Mouse (Mus musculus): ENCODE measurements around the gene Lhb. TPM values are rescaled to one million over a fixed set of nuclear protein-coding genes. Genes with fewer than 3 reads are reported as not detected.
A peak's percentile ranks its signal among the peaks of the same experiment; 100 is the strongest.
"Not testable (repeated sequence)": the region's sequence is repeated elsewhere in the genome, so short reads cannot be mapped to it uniquely, and the experiment has no call there.

Gene Lhb
- total and polyA plus RNA-seq, 2 experiments, result not detected

GRCm38 (mm10) chr7:45395578-45396336 lies 24.9 kb upstream of the Lhb start, which contains the start of gene Snrnp70:
Snrnp70 (minus strand) TSS chr7:45395742.
- Histone ChIP-seq H3K36me3 (ENCODE audit: control insufficient read depth, insufficient read depth, low read length) (peaks cover 15% of the 10 kb centered on the region), H3K79me2 (ENCODE audit: control insufficient read depth, insufficient read depth, low read length) (peaks cover 16% of the 10 kb centered on the region), H3K4me1 (ENCODE audit: control insufficient read depth, insufficient read depth, low read length) (peaks cover 9% of the 10 kb centered on the region), H3K27me3 (ENCODE audit: control insufficient read depth, insufficient read depth, low read length) (no peaks in the 10 kb centered on the region), H3K9ac (ENCODE audit: low read depth, low read length) (peak within 1 kb of the TSS; percentile 81), H3K4me3 (ENCODE audit: insufficient read depth, low read depth, low read length) (peak within 1 kb of the TSS; percentile 77), H3K27ac (replicated peaks; ENCODE audit: insufficient read depth, low read depth, low read length) (peak within 1 kb of the TSS; percentile 71)
- no peak for TF ChIP-seq CTCF (IDR thresholded peaks at IDR 0.05; ENCODE audit: low read depth, low read length)
- peak; percentile 88 for TF ChIP-seq POLR2A (IDR thresholded peaks at IDR 0.05; ENCODE audit: extremely low read depth, insufficient read depth, low read length)
- WGBS, result under 1% methylated on average over 60 of the region's 60 CpGs
- peak; percentile 99 for DNase-seq (ENCODE audit: extremely low read depth, low read depth, low spot score)

- Histone ChIP-seq H3K27ac (replicated peaks; ENCODE audit: insufficient read depth, low read depth, low read length) (peak overlapping the region; percentile 50), H3K4me3 (ENCODE audit: insufficient read depth, low read depth, low read length) (peak overlapping the region; percentile 51), H3K36me3 (ENCODE audit: control insufficient read depth, insufficient read depth, low read length) (peaks cover 11% of the 10 kb centered on the region), H3K79me2 (ENCODE audit: control insufficient read depth, insufficient read depth, low read length) (peaks cover 16% of the 10 kb centered on the region)
- not testable (repeated sequence) for H3K9ac ChIP-seq (ENCODE audit: low read depth, low read length); DNase-seq (ENCODE audit: extremely low read depth, low read depth, low spot score); H3K4me1 ChIP-seq (ENCODE audit: control insufficient read depth, insufficient read depth, low read length); H3K27me3 ChIP-seq (ENCODE audit: control insufficient read depth, insufficient read depth, low read length)
- WGBS, result under 1% methylated on average over 3 of the region's 3 CpGs
Observed at GRCm38 (mm10) chr7:45396337-45396775, 24.3 kb upstream of the Lhb start.

GRCm38 (mm10) chr7:45396787-45397186 lies 23.8 kb upstream of the Lhb start:
- no peaks in the 10 kb centered on the region for H3K27me3 ChIP-seq (ENCODE audit: control insufficient read depth, insufficient read depth, low read length)
- H3K36me3 ChIP-seq (ENCODE audit: control insufficient read depth, insufficient read depth, low read length), result peaks cover 8% of the 10 kb centered on the region
- 69% methylated on average over 2 of the region's 2 CpGs for WGBS
- TF ChIP-seq CTCF (IDR thresholded peaks at IDR 0.05; ENCODE audit: low read depth, low read length) (no peak), POLR2A (IDR thresholded peaks at IDR 0.05; ENCODE audit: extremely low read depth, insufficient read depth, low read length) (no peak)
- no peak for DNase-seq (ENCODE audit: extremely low read depth, low read depth, low spot score)
- peaks cover 9% of the 10 kb centered on the region for H3K4me1 ChIP-seq (ENCODE audit: control insufficient read depth, insufficient read depth, low read length)
- no peak overlapping the region for H3K9ac ChIP-seq (ENCODE audit: low read depth, low read length)
- H3K27ac ChIP-seq (replicated peaks; ENCODE audit: insufficient read depth, low read depth, low read length), result no peak overlapping the region
- H3K4me3 ChIP-seq (ENCODE audit: insufficient read depth, low read depth, low read length), result no peak overlapping the region
- H3K79me2 ChIP-seq (ENCODE audit: control insufficient read depth, insufficient read depth, low read length), result peaks cover 16% of the 10 kb centered on the region

GRCm38 (mm10) chr7:45401521-45402085 lies 19.0 kb upstream of the Lhb start:
- no peaks in the 10 kb centered on the region for H3K36me3 ChIP-seq (ENCODE audit: control insufficient read depth, insufficient read depth, low read length)
- DNase-seq (ENCODE audit: extremely low read depth, low read depth, low spot score), result no peak
- H3K9ac ChIP-seq (ENCODE audit: low read depth, low read length), result no peak overlapping the region
- WGBS, result 78% methylated on average over 10 of the region's 10 CpGs
- H3K27me3 ChIP-seq (ENCODE audit: control insufficient read depth, insufficient read depth, low read length), result peaks cover 5% of the 10 kb centered on the region
- TF ChIP-seq POLR2A (IDR thresholded peaks at IDR 0.05; ENCODE audit: extremely low read depth, insufficient read depth, low read length), result no peak
- TF ChIP-seq CTCF (IDR thresholded peaks at IDR 0.05; ENCODE audit: low read depth, low read length), result no peak
- H3K4me3 ChIP-seq (ENCODE audit: insufficient read depth, low read depth, low read length), result no peak overlapping the region
- no peaks in the 10 kb centered on the region for H3K79me2 ChIP-seq (ENCODE audit: control insufficient read depth, insufficient read depth, low read length)
- no peaks in the 10 kb centered on the region for H3K4me1 ChIP-seq (ENCODE audit: control insufficient read depth, insufficient read depth, low read length)
- no peak overlapping the region for H3K27ac ChIP-seq (replicated peaks; ENCODE audit: insufficient read depth, low read depth, low read length)

- H3K36me3 ChIP-seq (ENCODE audit: control insufficient read depth, insufficient read depth, low read length), result no peaks in the 10 kb centered on the region
- H3K4me1 ChIP-seq (ENCODE audit: control insufficient read depth, insufficient read depth, low read length), result peaks cover 2% of the 10 kb centered on the region; the same call in 1 of the 2 replicates
- H3K9ac ChIP-seq (ENCODE audit: low read depth, low read length), result no peak overlapping the region
- peaks cover 10% of the 10 kb centered on the region for H3K27me3 ChIP-seq (ENCODE audit: control insufficient read depth, insufficient read depth, low read length)
- H3K79me2 ChIP-seq (ENCODE audit: control insufficient read depth, insufficient read depth, low read length), result no peaks in the 10 kb centered on the region
- 47% methylated on average over 6 of the region's 6 CpGs for WGBS
- no peak overlapping the region for H3K27ac ChIP-seq (replicated peaks; ENCODE audit: insufficient read depth, low read depth, low read length)
- DNase-seq (ENCODE audit: extremely low read depth, low read depth, low spot score), result peak; percentile 71
- TF ChIP-seq POLR2A (IDR thresholded peaks at IDR 0.05; ENCODE audit: extremely low read depth, insufficient read depth, low read length), result no peak
- TF ChIP-seq CTCF (IDR thresholded peaks at IDR 0.05; ENCODE audit: low read depth, low read length), result peak; percentile 39; the same call in 1 of the 2 replicates
- no peak overlapping the region for H3K4me3 ChIP-seq (ENCODE audit: insufficient read depth, low read depth, low read length)
Observed at GRCm38 (mm10) chr7:45403532-45404261, 16.9 kb upstream of the Lhb start.

All from liver, adult 2 months (tissue).